Mouse (Mus musculus) neural tube, embryonic 14.5 days (tissue): ENCODE results near the gene Adamts18. TPM values are rescaled to one million over a fixed set of nuclear protein-coding genes. Genes with fewer than 3 reads are reported as not detected.

ENCODE experiments used
- ATAC-seq: fragments of 200-750 bp; cut with Nextera tagmentation; 2 replicates; pipeline ENCODE4 v1.8.0; 2017; ENCODE audit warnings: low read depth, mild to moderate bottlenecking, moderate TSS enrichment, moderate library complexity
- H3K27ac ChIP-seq: fragments of 300-500 bp; sonication (generic); 2 replicates; pipeline ENCODE4 v1.5.1; 2014; ENCODE audit warnings: low read depth, mild to moderate bottlenecking, control low read depth, low read length, moderate library complexity, mixed read lengths
- H3K27me3 ChIP-seq: fragments of 300-500 bp; sonication (generic); 2 replicates; pipeline ENCODE4 v1.6.1; 2014; ENCODE audit warnings: low read length; ENCODE audit not compliant: control insufficient read depth, insufficient read depth
- H3K36me3 ChIP-seq: fragments of 300-500 bp; sonication (generic); 2 replicates; pipeline ENCODE4 v1.6.1; 2014; ENCODE audit warnings: low read length, mixed read lengths; ENCODE audit not compliant: control insufficient read depth, insufficient read depth
- H3K4me1 ChIP-seq: fragments of 300-500 bp; sonication (generic); 2 replicates; pipeline ENCODE4 v1.6.1; 2014; ENCODE audit warnings: low read length; ENCODE audit not compliant: control insufficient read depth, insufficient read depth
- H3K4me2 ChIP-seq: fragments of 300-500 bp; sonication (generic); 2 replicates; pipeline ENCODE4 v1.6.1; 2014; ENCODE audit warnings: mild to moderate bottlenecking, low read depth, low read length, control low read depth
- H3K4me3 ChIP-seq: fragments of 300-500 bp; sonication (generic); 2 replicates; pipeline ENCODE4 v1.5.1; 2014; ENCODE audit warnings: low read depth, low read length, control low read depth, mixed read lengths
- H3K9ac ChIP-seq: fragments of 300-500 bp; sonication (generic); replicated peaks from 2 replicates; pipeline ENCODE4 v1.6.1; 2014; ENCODE audit warnings: low read depth, mild to moderate bottlenecking, control low read depth, low read length, mixed read lengths
- H3K9me3 ChIP-seq: fragments of 300-500 bp; sonication (generic); 2 replicates; pipeline ENCODE4 v1.6.1; 2016; ENCODE audit warnings: low read length; ENCODE audit not compliant: control insufficient read depth
- WGBS: fragments of 180-500 bp; shearing (Covaris S2); extraction: QIAGEN DNeasy Blood & Tissue Kit; methylation state at CpG from one replicate; pipeline ENCODE4 v1.1.7; 2014; 5-methylcytosine and 5-hydroxymethylcytosine counted together
- polyA plus RNA-seq: library from polyadenylated mRNA; unstranded; fragments of >200 nt; fragmentation: Nextera tagmentation; extraction: Ambion mirVana; gene quantifications from 2 replicates; pipeline ENCODE4 v1.2.1, GENCODE M21; 2014

Gene Adamts18
- 2.8 and 3.5 TPM in 2 replicates for polyA plus RNA-seq

GRCm38 (mm10) chr8:113848653-113849135 is at the start of gene Adamts18:
Gene Adamts18 (minus strand): TSS chr8:113848738.
- under 1% methylated on average over 32 of the region's 32 CpGs for WGBS
- Histone ChIP-seq H3K36me3 (no peaks in the 10 kb centered on the region), H3K9me3 (no peaks in the 10 kb centered on the region), H3K4me1 (peaks cover 16% of the 10 kb centered on the region; the same call in 1 of the 2 replicates), H3K4me2 (peak within 1 kb of the TSS; percentile 97), H3K4me3 (peak within 1 kb of the TSS; percentile 62), H3K9ac (peak within 1 kb of the TSS; percentile 78), H3K27ac (peak within 1 kb of the TSS; percentile 78), H3K27me3 (peaks cover 6% of the 10 kb centered on the region; the same call in 1 of the 2 replicates)
- peak; percentile 90 for ATAC-seq

GRCm38 (mm10) chr8:113896446-113896845 is 47.9 kb upstream of the Adamts18 start:
- Histone ChIP-seq H3K27me3 (no peaks in the 10 kb centered on the region), H3K4me2 (no peak overlapping the region), H3K4me3 (no peak overlapping the region), H3K36me3 (no peaks in the 10 kb centered on the region), H3K27ac (no peak overlapping the region), H3K4me1 (no peaks in the 10 kb centered on the region), H3K9me3 (no peaks in the 10 kb centered on the region), H3K9ac (no peak overlapping the region)
- no peak for ATAC-seq
- WGBS: 85% methylated on average over 1 of the region's 1 CpGs

- ATAC-seq: no peak
- no peaks in the 10 kb centered on the region for H3K27me3 ChIP-seq
- WGBS: 51% methylated on average over 3 of the region's 3 CpGs
- no peak overlapping the region for H3K4me2 ChIP-seq
- H3K4me3 ChIP-seq: no peak overlapping the region
- H3K9me3 ChIP-seq: no peaks in the 10 kb centered on the region
- no peaks in the 10 kb centered on the region for H3K36me3 ChIP-seq
- H3K4me1 ChIP-seq: no peaks in the 10 kb centered on the region
- H3K27ac ChIP-seq: no peak overlapping the region
- H3K9ac ChIP-seq: no peak overlapping the region
Measured at GRCm38 (mm10) chr8:113891376-113891775, 42.8 kb upstream of the Adamts18 start.

GRCm38 (mm10) chr8:113886509-113886908 is 38.0 kb upstream of the Adamts18 start:
- Histone ChIP-seq H3K4me3 (no peak overlapping the region), H3K27me3 (no peaks in the 10 kb centered on the region), H3K4me2 (no peak overlapping the region), H3K36me3 (no peaks in the 10 kb centered on the region), H3K4me1 (no peaks in the 10 kb centered on the region), H3K9me3 (no peaks in the 10 kb centered on the region), H3K27ac (no peak overlapping the region), H3K9ac (no peak overlapping the region)
- ATAC-seq: no peak
- 92% methylated on average over 3 of the region's 3 CpGs for WGBS

GRCm38 (mm10) chr8:113885101-113885500 is 36.6 kb upstream of the Adamts18 start:
- Histone ChIP-seq H3K4me2 (no peak overlapping the region), H3K4me1 (no peaks in the 10 kb centered on the region), H3K4me3 (no peak overlapping the region), H3K9me3 (no peaks in the 10 kb centered on the region), H3K9ac (no peak overlapping the region), H3K27me3 (no peaks in the 10 kb centered on the region), H3K36me3 (no peaks in the 10 kb centered on the region), H3K27ac (no peak overlapping the region)
- no peak for ATAC-seq
- WGBS: 72% methylated on average over 2 of the region's 2 CpGs

- Histone ChIP-seq H3K27ac (no peak overlapping the region), H3K4me3 (no peak overlapping the region), H3K27me3 (no peaks in the 10 kb centered on the region), H3K4me2 (no peak overlapping the region), H3K36me3 (no peaks in the 10 kb centered on the region), H3K9me3 (no peaks in the 10 kb centered on the region), H3K9ac (no peak overlapping the region), H3K4me1 (no peaks in the 10 kb centered on the region)
- 7% methylated on average over 7 of the region's 7 CpGs for WGBS
- no peak for ATAC-seq
Measured at GRCm38 (mm10) chr8:113883994-113884393, 35.5 kb upstream of the Adamts18 start.

GRCm38 (mm10) chr8:113882558-113882957 is 34.0 kb upstream of the Adamts18 start:
- Histone ChIP-seq H3K9me3 (no peaks in the 10 kb centered on the region), H3K36me3 (no peaks in the 10 kb centered on the region), H3K4me3 (no peak overlapping the region), H3K27ac (no peak overlapping the region), H3K4me1 (no peaks in the 10 kb centered on the region), H3K27me3 (no peaks in the 10 kb centered on the region), H3K9ac (no peak overlapping the region), H3K4me2 (no peak overlapping the region)
- no peak for ATAC-seq
- 64% methylated on average over 2 of the region's 2 CpGs for WGBS

GRCm38 (mm10) chr8:113878411-113879006 is 30.0 kb upstream of the Adamts18 start:
- no peaks in the 10 kb centered on the region for H3K9me3 ChIP-seq
- no peak overlapping the region for H3K4me3 ChIP-seq
- no peak overlapping the region for H3K9ac ChIP-seq
- H3K36me3 ChIP-seq: no peaks in the 10 kb centered on the region
- 75% methylated on average over 3 of the region's 3 CpGs for WGBS
- H3K27ac ChIP-seq: no peak overlapping the region
- H3K4me2 ChIP-seq: no peak overlapping the region
- no peaks in the 10 kb centered on the region for H3K27me3 ChIP-seq
- ATAC-seq: no peak
- no peaks in the 10 kb centered on the region for H3K4me1 ChIP-seq

GRCm38 (mm10) chr8:113873446-113874120 is 25.0 kb upstream of the Adamts18 start:
- no peak overlapping the region for H3K4me2 ChIP-seq
- no peaks in the 10 kb centered on the region for H3K4me1 ChIP-seq
- H3K4me3 ChIP-seq: no peak overlapping the region
- no peak overlapping the region for H3K9ac ChIP-seq
- H3K27ac ChIP-seq: no peak overlapping the region
- H3K9me3 ChIP-seq: no peaks in the 10 kb centered on the region
- 79% methylated on average over 12 of the region's 12 CpGs for WGBS
- no peaks in the 10 kb centered on the region for H3K27me3 ChIP-seq
- ATAC-seq: no peak
- no peaks in the 10 kb centered on the region for H3K36me3 ChIP-seq
